In genomic region chr7:65610673-65611072, GRCm38 (mm10) we compare ENCODE assay signal across 12 mouse cellular contexts.
"Had no signal": no experiment of that assay in that cellular context is flagged by ENCODE, and none has a peak within 500 bp of the region (broad histone marks: within the 10 kb centered on the region; RNA-seq: fewer than 3 reads in every experiment).

No protein-coding gene starts in this region.

- H3K27me3 ChIP-seq: kidney, embryonic 15.5 days; liver, embryonic 13.5 days; midbrain, embryonic 12.5 days; midbrain, embryonic 15.5 days; neural tube, embryonic 12.5 days; neural tube, embryonic 15.5 days had no signal

- H3K36me3 ChIP-seq: kidney, embryonic 15.5 days; liver, embryonic 13.5 days; midbrain, embryonic 12.5 days; midbrain, embryonic 15.5 days; neural tube, embryonic 12.5 days; neural tube, embryonic 15.5 days had no signal

- H3K27ac ChIP-seq: kidney, embryonic 15.5 days; liver, embryonic 13.5 days; midbrain, embryonic 12.5 days; midbrain, embryonic 15.5 days; neural tube, embryonic 12.5 days; neural tube, embryonic 15.5 days; stomach, postnatal 0 days had no signal

- H3K9ac ChIP-seq: kidney, embryonic 15.5 days; liver, embryonic 13.5 days; midbrain, embryonic 12.5 days; midbrain, embryonic 15.5 days; neural tube, embryonic 12.5 days; neural tube, embryonic 15.5 days had no signal

- DNase-seq: kidney, adult 8-10 months; liver, embryonic 13.5 days; lung, adult 2 months; thymus, adult 2 months; thymus, postnatal 14 days; thymus, postnatal 4 days had no signal

- H3K4me2 ChIP-seq: kidney, embryonic 15.5 days; liver, embryonic 13.5 days; midbrain, embryonic 12.5 days; midbrain, embryonic 15.5 days; neural tube, embryonic 12.5 days; neural tube, embryonic 15.5 days had no signal

- H3K4me3 ChIP-seq: kidney, embryonic 15.5 days; liver, embryonic 13.5 days; midbrain, embryonic 12.5 days; midbrain, embryonic 15.5 days; neural tube, embryonic 12.5 days; neural tube, embryonic 15.5 days had no signal

- H3K9me3 ChIP-seq: kidney, embryonic 15.5 days; liver, embryonic 13.5 days; midbrain, embryonic 12.5 days; midbrain, embryonic 15.5 days; neural tube, embryonic 12.5 days; neural tube, embryonic 15.5 days had no signal

- H3K4me1 ChIP-seq: liver, embryonic 13.5 days; midbrain, embryonic 12.5 days; midbrain, embryonic 15.5 days; neural tube, embryonic 12.5 days had no signal
